Mouse (Mus musculus) left cerebral cortex, postnatal 36 days (tissue): Measurements from ENCODE around the gene Klf4. TPM values are rescaled to one million over a fixed set of nuclear protein-coding genes. Genes with fewer than 3 reads are reported as not detected.
A peak's percentile ranks its signal among the peaks of the same experiment; 100 is the strongest.

ENCODE experiments used
- DNase-seq, 2 experiments: peaks; one replicate each; pipeline ENCODE4 v3.0.0; 2021 to 2022; ENCODE audit warnings: low spot score in 2 of 2, mixed read lengths in 1 of 2
- intact Hi-C: fragments of 180-260 bp; cut with DNase I; formaldehyde crosslinking; loops from one replicate; pipeline ENCODE4 v1.15.1; 2025
- total RNA-seq, 2 experiments: library from RNA; stranded (reverse); gene quantifications; 2 replicates each; pipeline ENCODE4 v1.2.3; 2021

Klf4 gene
- total RNA-seq, 2 experiments from 2014 or later: 5.4 to 7.6 TPM

GRCm38 (mm10) chr4:55528404-55528803 is 3.9 kb downstream of the Klf4 start:
- no peak for DNase-seq
- intact Hi-C loops: loop anchor here (5.0 kb wide), 1 partner anchor 1159 kb away; no protein-coding TSS in a partner anchor

DNA sequence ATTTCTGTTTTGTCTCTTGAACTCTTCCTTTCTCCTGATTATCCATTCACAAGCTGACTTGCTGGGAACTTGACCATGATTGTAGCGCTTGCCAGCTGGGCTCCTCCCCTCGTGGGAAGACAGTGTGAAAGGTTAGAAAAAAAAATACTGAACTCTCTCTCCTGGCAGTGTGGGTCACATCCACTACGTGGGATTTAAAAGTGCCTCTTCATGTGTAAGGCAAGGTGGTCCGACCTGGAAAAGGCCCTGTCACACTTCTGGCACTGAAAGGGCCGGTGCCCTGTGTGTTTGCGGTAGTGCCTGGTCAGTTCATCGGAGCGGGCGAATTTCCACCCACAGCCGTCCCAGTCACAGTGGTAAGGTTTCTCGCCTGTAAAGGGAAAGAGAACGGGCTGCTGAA is 4.3 kb downstream of the Klf4 start:
- no peak for DNase-seq
- intact Hi-C loops: loop anchor here (5.0 kb wide), 1 partner anchor 1159 kb away; no protein-coding TSS in a partner anchor

DNA sequence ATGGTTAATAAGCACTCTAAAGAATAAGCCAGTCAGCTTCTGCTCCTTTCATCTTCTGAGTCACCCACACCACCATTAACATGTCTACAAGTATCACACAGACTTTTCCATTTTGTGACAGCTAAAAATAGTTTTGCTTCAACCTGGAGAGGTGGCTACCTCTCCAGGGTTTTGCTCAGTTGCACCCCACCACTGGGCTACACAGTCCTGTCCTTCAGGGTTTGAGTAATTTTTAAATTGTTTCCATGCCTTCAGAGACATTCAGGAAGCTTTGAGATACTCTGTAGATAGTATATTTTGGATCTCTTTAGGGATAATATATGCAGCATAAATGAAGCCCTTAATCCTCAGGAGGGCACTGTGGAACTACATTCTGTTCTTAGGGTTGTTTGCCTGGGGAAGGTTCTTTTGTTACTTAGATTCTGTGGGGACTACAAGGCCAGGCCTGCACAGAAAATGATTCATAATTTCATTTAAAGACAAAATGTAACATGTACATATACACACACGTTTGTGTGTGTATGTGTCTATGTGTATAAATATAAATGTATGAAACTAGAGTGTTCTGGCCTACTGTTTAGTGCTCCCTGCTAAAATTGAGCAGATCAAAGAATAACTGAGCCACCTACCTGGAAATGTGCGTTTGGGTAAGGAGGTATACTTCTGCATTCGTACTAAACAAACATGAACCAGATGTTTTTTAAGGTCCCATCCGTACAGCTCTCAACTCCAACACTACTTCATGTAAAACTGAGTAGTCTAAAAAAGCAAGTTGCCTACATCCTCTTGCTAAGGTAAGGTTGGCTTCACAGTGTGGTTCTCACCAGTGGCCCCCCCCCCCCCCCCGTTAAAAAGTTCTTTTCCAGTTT is 5.8 kb downstream of the Klf4 start:
- DNase-seq: no peak
- intact Hi-C loops: loop anchor here (5.0 kb wide), 1 partner anchor 1161 kb away; no protein-coding TSS in a partner anchor

DNA sequence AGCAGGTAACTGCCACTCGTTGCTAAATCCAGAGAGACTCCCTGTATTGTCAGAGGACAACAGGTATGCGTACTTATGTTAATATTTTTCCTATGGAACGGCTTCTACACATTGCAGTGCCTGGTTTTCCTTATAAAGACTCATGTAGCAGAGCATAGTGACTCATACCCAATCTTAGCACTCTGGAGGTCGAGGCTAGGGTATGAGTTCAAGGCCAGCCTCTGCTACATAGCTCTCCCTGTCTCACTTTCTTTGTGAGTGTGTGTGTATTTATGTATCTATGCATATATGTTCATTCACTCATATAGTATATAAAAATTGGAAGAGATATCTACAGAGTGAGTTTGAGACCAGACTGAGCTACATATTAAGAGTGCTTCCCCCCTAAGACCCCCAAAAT is 8.3 kb downstream of the Klf4 start:
- intact Hi-C loops: no loop called here
- DNase-seq: no peak

DNA sequence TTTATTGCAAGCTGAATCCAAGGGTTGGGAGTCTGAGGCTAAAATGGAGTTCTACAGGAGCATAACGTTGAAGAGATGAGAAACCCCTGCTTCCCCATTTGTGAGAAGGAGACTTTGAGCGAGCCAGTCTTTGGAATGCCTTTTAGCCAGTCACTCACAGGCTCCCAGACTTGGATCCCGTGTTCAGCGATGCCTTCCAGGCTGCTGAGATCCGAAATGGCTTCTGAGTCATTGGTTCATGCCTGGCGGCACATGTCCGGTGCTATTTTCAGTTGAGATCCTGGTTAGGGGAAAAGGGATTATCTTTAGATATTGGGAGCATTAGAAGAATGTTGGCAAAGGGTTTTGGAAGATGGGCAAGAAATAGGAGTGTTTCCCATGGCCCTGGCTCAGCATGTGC is 14.8 kb downstream of the Klf4 start:
- DNase-seq: no peak
- intact Hi-C loops: loop anchor here (5.0 kb wide), 1 partner anchor 845 kb away; no protein-coding TSS in a partner anchor

- no peak for DNase-seq
- intact Hi-C loops: loop anchor here (5.0 kb wide), 1 partner anchor 846 kb away; no protein-coding TSS in a partner anchor
Measured at GRCm38 (mm10) chr4:55516048-55516447, 16.2 kb downstream of the Klf4 start.

GRCm38 (mm10) chr4:55514733-55515176 is 17.5 kb downstream of the Klf4 start:
- peak; percentile 78 to 83 for DNase-seq
- intact Hi-C loops: loop anchor here (5.0 kb wide), 2 partner anchors 708 to 848 kb away; no protein-coding TSS in a partner anchor

DNA sequence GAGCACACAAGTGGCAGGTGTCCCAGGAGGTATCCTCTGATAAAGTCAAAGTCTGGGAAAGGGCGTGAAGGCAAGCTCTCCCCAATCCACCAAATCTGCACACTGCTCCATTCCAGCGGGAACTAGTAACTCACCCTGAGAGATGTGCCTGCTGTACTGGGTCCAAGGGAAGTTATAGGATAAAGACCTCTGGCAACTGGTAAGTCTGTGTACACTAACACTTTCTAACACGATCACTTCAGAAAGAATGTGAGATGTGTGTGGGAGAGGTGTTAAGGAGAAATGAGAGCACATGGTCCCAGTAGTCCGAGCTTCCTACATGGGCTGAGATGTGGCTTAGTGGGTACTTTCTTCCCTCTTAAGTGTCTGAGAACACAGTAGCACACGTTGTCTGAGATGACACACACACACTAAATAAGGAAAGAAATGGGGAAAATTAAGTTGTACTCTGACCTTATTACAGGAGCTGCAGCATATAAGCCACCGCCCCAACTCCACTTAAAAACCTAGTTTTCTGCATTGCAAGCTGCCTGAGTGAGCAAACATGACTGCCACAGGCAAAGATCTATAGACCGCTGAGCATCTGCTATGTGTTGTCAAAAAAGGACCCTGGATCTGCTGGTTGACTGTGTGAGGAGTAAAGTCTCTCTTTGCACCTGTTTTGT is 18.5 kb downstream of the Klf4 start:
- intact Hi-C loops: loop anchor here (5.0 kb wide), 1 partner anchor 709 kb away; no protein-coding TSS in a partner anchor
- no peak for DNase-seq

GRCm38 (mm10) chr4:55511389-55511788 is 20.9 kb downstream of the Klf4 start:
- intact Hi-C loops: loop anchor here (5.0 kb wide), 1 partner anchor 711 kb away; no protein-coding TSS in a partner anchor
- no peak for DNase-seq

DNA sequence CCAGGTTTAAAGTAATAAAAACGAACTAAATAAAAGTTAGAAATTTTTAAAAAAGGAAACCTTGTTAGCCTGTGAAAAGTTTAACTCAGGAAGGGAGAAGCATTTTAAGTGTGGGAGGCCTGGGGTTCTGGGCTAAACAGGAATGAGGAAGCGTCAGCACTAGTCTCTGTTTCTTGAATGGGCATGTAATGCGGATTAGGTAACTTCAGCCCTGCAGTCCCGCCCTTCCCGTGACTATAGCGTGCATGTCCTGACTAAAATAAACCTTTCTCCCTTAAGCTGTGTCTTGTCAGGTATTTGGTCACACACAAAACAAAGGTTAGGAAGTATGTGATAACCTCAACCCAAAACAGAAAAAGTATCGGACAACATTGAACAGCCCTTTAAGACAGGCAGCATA is 23.6 kb downstream of the Klf4 start:
- intact Hi-C loops: no loop called here
- no peak for DNase-seq

GRCm38 (mm10) chr4:55498621-55499020 is 33.6 kb downstream of the Klf4 start:
- no peak for DNase-seq
- intact Hi-C loops: no loop called here

DNA sequence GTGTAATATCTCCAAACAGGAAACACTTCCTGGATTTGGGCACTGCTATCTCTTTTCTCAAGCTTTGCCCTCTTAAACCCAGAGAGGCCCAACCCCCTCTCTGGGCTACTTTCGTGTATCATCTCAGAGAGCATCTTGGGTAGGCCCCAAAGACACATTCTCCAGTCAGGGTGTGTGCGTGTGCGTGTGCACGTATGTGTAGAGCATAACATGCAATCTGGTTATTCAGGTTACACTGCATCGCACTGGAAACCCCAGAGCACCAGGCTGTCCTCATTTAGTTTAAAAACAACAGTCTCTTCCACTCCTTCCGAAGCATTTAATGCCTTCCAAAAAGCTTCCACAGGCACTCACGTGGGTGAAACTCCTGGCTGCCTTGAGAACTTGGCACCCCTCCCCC is 35.9 kb downstream of the Klf4 start:
- DNase-seq: no peak
- intact Hi-C loops: no loop called here

GRCm38 (mm10) chr4:55493261-55493660 is 39.0 kb downstream of the Klf4 start:
- intact Hi-C loops: no loop called here
- DNase-seq: no peak

DNA sequence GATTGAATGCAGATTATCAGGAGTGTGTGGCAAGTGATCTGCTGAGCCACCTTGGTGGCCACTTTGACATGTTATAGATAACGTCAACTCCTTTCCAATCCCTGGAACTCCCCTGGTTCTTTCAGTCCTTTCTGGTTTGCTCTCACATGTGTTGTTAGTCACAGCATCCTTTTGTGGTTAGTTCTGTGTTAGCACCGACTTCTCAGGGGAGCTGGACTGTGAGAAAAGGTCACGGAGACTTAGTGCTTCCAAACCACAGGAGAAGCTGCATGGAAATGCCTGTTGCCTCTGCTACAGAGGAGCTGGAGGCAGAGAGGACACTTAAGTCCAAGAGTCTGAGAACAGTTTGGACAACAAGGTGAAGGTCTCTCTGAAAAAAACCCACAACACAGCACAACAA is 42.9 kb downstream of the Klf4 start:
- no peak for DNase-seq
- intact Hi-C loops: no loop called here

DNA sequence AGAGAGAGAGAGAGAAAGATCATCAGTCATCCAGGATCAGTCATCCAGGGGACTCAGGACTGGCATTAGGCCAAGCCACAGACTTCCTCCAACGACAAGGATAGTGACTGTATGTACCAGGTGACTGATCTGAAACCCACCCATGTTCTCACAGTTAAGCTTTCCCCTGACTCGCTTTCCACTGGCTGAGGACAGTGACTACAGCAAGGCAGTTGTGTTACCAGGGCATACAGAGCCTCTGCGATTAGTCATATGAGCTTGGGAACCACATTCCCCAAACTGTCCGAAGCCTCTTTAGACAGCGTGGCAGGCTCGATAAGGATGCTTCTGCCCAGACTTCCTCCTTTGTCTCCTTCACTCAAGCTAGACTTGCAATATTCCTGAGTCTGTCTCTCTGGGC is 43.7 kb downstream of the Klf4 start:
- no peak for DNase-seq
- intact Hi-C loops: no loop called here

DNA sequence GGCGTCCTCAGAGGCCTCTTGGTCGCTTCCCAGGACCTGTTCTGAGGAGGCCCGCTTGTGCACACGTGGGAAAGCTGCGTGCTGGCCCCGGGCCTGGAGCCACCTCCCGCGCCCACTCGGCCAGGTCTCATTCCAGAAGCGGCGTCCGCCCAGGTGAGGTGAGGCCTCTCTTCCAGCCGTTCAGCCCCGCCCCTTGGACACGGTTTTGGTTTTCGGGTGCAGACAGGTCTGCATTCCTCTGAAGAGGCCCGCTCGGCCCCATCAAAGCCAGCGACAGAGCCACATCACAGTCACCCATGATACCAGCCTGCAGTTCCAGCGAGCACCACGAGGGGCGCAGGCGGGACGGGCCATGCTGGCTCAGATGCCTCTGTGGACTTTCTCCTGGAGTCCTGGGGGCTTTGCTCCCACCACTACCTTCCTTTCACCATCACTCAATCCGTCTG is 51.9 kb downstream of the Klf4 start:
- intact Hi-C loops: no loop called here
- DNase-seq: peak; percentile 41 to 54

DNA sequence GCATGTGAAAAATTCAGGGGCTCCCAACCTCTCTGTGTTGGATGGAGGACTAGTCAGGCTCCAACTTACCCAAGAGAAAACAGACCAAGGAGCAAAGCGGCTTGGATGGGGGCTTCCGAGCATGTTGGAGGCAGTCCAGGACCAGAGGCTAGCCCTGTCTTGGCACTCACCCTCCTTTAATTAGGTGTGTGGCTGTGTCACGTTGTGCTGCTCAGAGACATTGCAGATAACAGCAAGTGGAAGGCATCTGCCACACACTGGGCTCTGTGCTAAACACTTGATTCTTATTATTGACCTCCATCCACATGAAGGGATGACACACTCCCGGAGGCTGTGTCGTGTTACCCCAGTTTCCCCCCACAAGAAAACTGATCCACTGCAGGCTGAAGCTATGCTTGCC is 53.9 kb downstream of the Klf4 start:
- intact Hi-C loops: no loop called here
- DNase-seq: no peak

DNA sequence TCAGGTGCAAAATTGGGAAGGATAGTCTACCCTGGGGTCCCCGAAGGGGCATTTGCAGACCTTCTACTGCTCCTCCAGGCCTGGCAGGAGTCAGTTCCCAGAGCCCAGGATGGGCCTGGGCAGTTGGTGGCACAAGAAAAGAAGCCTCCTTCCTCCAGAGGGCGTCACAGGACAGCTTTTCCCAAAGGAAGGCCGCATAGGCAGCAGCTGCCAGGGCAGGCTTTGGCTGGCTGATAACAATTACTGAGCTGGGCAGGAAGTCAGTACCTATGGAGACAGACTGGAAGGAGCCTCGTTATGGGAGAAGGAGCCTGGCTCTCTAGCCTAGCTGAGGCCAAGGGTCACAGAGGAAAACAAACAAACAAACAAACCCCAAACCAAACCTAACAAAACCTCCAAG is 54.3 kb downstream of the Klf4 start:
- intact Hi-C loops: no loop called here
- peak in 1 of 2 experiments; percentile 12 for DNase-seq

GRCm38 (mm10) chr4:55477210-55477759 is 55.0 kb downstream of the Klf4 start:
- intact Hi-C loops: no loop called here
- DNase-seq: no peak
